Mouse (Mus musculus): ENCODE measurements around the gene Zfp994. TPM values are rescaled to one million over a fixed set of nuclear protein-coding genes. Genes with fewer than 3 reads are reported as not detected.
A peak's percentile ranks its signal among the peaks of the same experiment; 100 is the strongest.
"Not testable (repeated sequence)": the region's sequence is repeated elsewhere in the genome, so short reads cannot be mapped to it uniquely, and the experiment has no call there.

Zfp994 gene
- 1 to 10 TPM; 2.3 to 2.7 TPM for total RNA-seq (2021)
- long read RNA-seq, experiment 1, partial matches to known transcripts, result 0 of 1 reads
- long read RNA-seq, experiment 1, other reads (novel, unspliced or antisense), result 1 of 1 reads
- long read RNA-seq, experiment 2, full-length matches to known transcripts, result 1 of 1 reads
- long read RNA-seq, experiment 2, partial matches to known transcripts, result 0 of 1 reads
- long read RNA-seq, experiment 2, other reads (novel, unspliced or antisense), result 0 of 1 reads

GRCm38 (mm10) chr17:22225422-22226012 is at the start of gene Zfp994:
TSS of gene Zfp994 (minus strand) at chr17:22225616.
- DNase-seq (ENCODE audit: low spot score in 2 of 2), result peak; percentile 75 to 91

- DNase-seq (ENCODE audit: low spot score in 2 of 2), result not testable (repeated sequence)
Observed at GRCm38 (mm10) chr17:22230701-22231100, 5.3 kb upstream of the Zfp994 start.

GRCm38 (mm10) chr17:22225015-22225414 is 401 bp downstream of the Zfp994 start:
- DNase-seq (ENCODE audit: low spot score in 2 of 2), result not testable (repeated sequence)

- peak; percentile 18 to 49 for DNase-seq (ENCODE audit: low spot score in 2 of 2)
Observed at GRCm38 (mm10) chr17:22165722-22166294, 59.6 kb downstream of the Zfp994 start, which contains the start of gene Zfp947. TSS of gene Zfp947 (minus strand) at chr17:22166190.

- DNase-seq (ENCODE audit: low spot score in 2 of 2), result not testable (repeated sequence)
Observed at GRCm38 (mm10) chr17:22165304-22165703, 60.1 kb downstream of the Zfp994 start.

GRCm38 (mm10) chr17:22153951-22154350 is 71.5 kb downstream of the Zfp994 start:
- DNase-seq (ENCODE audit: low spot score in 2 of 2), result not testable (repeated sequence)

Other genes starting within 250 kb of the Zfp994 start
- 1 to 10 TPM; 1.2 to 1.5 TPM for gene Zfp947, start 59.4 kb downstream of the Zfp994 start, total RNA-seq (2021)
- 1 to 10 TPM; 7.5 to 9.3 TPM for gene CT030661.1, start 89.2 kb upstream of the Zfp994 start, total RNA-seq (2021)
- 1 to 10 TPM; 6.0 to 7.7 TPM for gene Zfp944, start 135.8 kb upstream of the Zfp994 start, total RNA-seq (2021)
- gene Zfp758, start 135.8 kb upstream of the Zfp994 start, total RNA-seq (2021), result 1 to 10 TPM; 7.0 to 8.2 TPM
- 1 to 10 TPM; 6.0 to 8.3 TPM for gene Zfp946, start 198.6 kb upstream of the Zfp994 start, total RNA-seq (2021)